Mouse (Mus musculus) intestine, postnatal 0 days (tissue): ENCODE data around the gene Slc29a3. TPM values are rescaled to one million over a fixed set of nuclear protein-coding genes. Genes with fewer than 3 reads are reported as not detected.

ENCODE experiments used
- ATAC-seq: fragments of 200-750 bp; cut with Nextera tagmentation; 2 replicates; pipeline ENCODE4 v1.8.0; 2017; ENCODE audit warnings: mild to moderate bottlenecking, moderate TSS enrichment, moderate library complexity
- H3K27ac ChIP-seq: fragments of 300-500 bp; sonication (generic); 2 replicates; pipeline ENCODE4 v1.5.1; 2014; ENCODE audit warnings: mild to moderate bottlenecking, low read depth, low read length, moderate library complexity
- H3K27me3 ChIP-seq: fragments of 300-500 bp; sonication (generic); replicated peaks from 2 replicates; pipeline ENCODE4 v1.6.1; 2014; ENCODE audit warnings: low read length, mixed read lengths; ENCODE audit not compliant: control insufficient read depth, insufficient read depth
- H3K36me3 ChIP-seq: fragments of 300-500 bp; sonication (generic); 2 replicates; pipeline ENCODE4 v1.6.1; 2014; ENCODE audit warnings: mild to moderate bottlenecking, moderate library complexity; ENCODE audit not compliant: control insufficient read depth, insufficient read depth
- H3K4me1 ChIP-seq: fragments of 300-500 bp; sonication (generic); replicated peaks from 2 replicates; pipeline ENCODE4 v1.6.1; 2014; ENCODE audit warnings: antibody characterized with exemption, low read length, mixed read lengths; ENCODE audit not compliant: control insufficient read depth, insufficient read depth
- H3K4me2 ChIP-seq: fragments of 300-500 bp; sonication (generic); replicated peaks from 2 replicates; pipeline ENCODE4 v1.6.1; 2014; ENCODE audit warnings: low read depth, mild to moderate bottlenecking, moderate library complexity
- H3K4me3 ChIP-seq: fragments of 300-500 bp; sonication (generic); 2 replicates; pipeline ENCODE4 v1.5.1; 2014; ENCODE audit warnings: low read depth, low read length
- H3K9ac ChIP-seq: fragments of 300-500 bp; sonication (generic); 2 replicates; pipeline ENCODE4 v1.6.1; 2014; ENCODE audit warnings: mild to moderate bottlenecking, low read depth, low read length
- H3K9me3 ChIP-seq: fragments of 300-500 bp; sonication (generic); 2 replicates; pipeline ENCODE4 v1.6.1; 2016; ENCODE audit warnings: mixed run types; ENCODE audit not compliant: control insufficient read depth
- CTCF ChIP-seq: sonication (generic); IDR thresholded peaks from 2 replicates; pipeline ENCODE4 v1.5.1; 2016; ENCODE audit warnings: low read depth, mild to moderate bottlenecking, control low read depth, antibody characterized with exemption, moderate library complexity
- WGBS: fragments of 180-500 bp; shearing (Covaris S2); extraction: QIAGEN DNeasy Blood & Tissue Kit; methylation state at CpG from one replicate; pipeline ENCODE4 v1.1.7; 2014; 5-methylcytosine and 5-hydroxymethylcytosine counted together
- polyA plus RNA-seq: library from polyadenylated mRNA; unstranded; fragments of >200 nt; fragmentation: Nextera tagmentation; extraction: Ambion mirVana; gene quantifications from 2 replicates; pipeline ENCODE4 v1.2.1, GENCODE M21; 2015

Slc29a3 gene
- 6.3 and 7.9 TPM in 2 replicates for polyA plus RNA-seq

- WGBS: 9% methylated on average over 40 of the region's 41 CpGs
- peak; percentile 94 for ATAC-seq
- Histone ChIP-seq H3K4me1 (no peaks in the 10 kb centered on the region), H3K27me3 (no peaks in the 10 kb centered on the region), H3K4me2 (peak within 1 kb of the TSS; percentile 88), H3K4me3 (peak within 1 kb of the TSS; percentile 57), H3K36me3 (peaks cover 9% of the 10 kb centered on the region; the same call in 1 of the 2 replicates), H3K9me3 (no peaks in the 10 kb centered on the region), H3K9ac (peak within 1 kb of the TSS; percentile 77), H3K27ac (peak within 1 kb of the TSS; percentile 31; the same call in 1 of the 2 replicates)
- peak; percentile 79 for TF ChIP-seq CTCF
These were observed at the start of gene Slc29a3 for GRCm38 (mm10) chr10:60752040-60753020. TSS of gene Slc29a3 (minus strand) at chr10:60752794.

DNA sequence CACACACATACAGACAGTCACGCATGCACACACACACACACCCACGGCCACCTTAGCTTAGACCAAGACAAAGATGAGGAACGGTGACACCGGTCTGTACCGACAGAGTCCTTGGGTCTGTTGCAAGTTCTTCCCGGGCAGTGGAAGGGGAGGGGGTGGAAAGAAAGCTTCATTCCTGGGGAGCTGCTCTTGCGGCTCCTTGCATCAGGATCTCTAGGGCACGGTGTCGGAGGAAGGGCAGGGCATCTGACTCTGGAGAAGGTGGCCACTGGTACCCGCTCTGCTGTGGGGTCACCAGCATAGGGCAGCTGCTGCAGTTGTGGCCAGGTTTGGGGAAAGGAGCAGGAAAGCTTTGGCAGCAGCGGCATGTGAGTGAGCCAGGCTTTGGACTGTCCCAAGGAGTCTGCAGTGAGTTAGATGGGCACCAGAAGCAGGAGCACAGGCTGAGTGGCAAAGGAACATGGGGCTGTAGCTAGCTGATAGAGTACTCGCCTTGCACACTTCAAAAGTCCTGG is 49.4 kb upstream of the Slc29a3 start:
- peaks cover 8% of the 10 kb centered on the region; the same call in 1 of the 2 replicates for H3K4me1 ChIP-seq

DNA sequence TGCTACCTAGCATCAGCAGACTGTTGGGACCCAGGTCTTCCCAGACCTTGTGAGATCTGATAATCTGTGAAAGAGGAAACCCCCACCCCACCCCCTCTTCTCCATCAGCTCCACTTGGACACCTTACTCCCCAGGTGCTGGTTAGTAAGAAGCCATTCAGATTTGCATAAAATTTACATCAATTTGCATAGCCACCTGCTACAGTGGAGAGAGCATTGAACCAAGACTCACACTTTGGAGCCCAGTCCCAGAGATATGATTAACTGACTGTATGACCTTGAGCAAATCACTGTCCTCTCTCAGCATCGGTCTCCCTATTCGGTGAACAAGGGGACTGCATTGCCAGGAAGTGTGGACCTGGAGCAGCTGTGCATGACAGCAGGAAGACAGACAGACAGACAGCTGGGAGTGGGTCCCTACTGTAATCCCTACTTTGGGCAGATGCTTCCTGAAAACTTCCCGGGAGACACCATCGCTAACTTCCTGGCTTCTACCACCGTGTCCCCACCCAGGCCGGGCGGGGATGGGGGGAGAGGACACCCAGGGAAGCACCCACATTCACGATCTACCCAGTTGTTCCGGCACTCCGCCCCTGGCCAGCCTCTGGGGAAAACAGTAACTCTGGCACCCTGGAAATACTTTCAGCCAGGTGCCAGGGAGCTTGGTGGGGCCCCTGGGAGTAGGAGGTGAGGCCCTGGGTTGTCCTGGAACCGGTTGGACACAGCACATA is 48.7 kb upstream of the Slc29a3 start:
- Histone ChIP-seq H3K4me2 (no peak overlapping the region), H3K27ac (no peak overlapping the region), H3K9ac (no peak overlapping the region), H3K9me3 (no peaks in the 10 kb centered on the region), H3K27me3 (no peaks in the 10 kb centered on the region), H3K4me1 (peaks cover 8% of the 10 kb centered on the region; the same call in 1 of the 2 replicates), H3K4me3 (no peak overlapping the region), H3K36me3 (no peaks in the 10 kb centered on the region)
- WGBS: 23% methylated on average over 11 of the region's 11 CpGs
- no peak for ATAC-seq
- TF ChIP-seq CTCF: no peak

More for the DNA sequence above, 49.4 kb upstream of the Slc29a3 start:
- Histone ChIP-seq H3K36me3 (no peaks in the 10 kb centered on the region), H3K9me3 (no peaks in the 10 kb centered on the region), H3K9ac (no peak overlapping the region), H3K27me3 (no peaks in the 10 kb centered on the region), H3K4me3 (no peak overlapping the region), H3K4me2 (no peak overlapping the region), H3K27ac (no peak overlapping the region)
- 70% methylated on average over 12 of the region's 12 CpGs for WGBS
- TF ChIP-seq CTCF: no peak
- ATAC-seq: no peak

- no peaks in the 10 kb centered on the region for H3K27me3 ChIP-seq
- H3K9me3 ChIP-seq: no peaks in the 10 kb centered on the region
- H3K4me3 ChIP-seq: no peak overlapping the region
- no peak overlapping the region for H3K27ac ChIP-seq
- no peak for TF ChIP-seq CTCF
- no peaks in the 10 kb centered on the region for H3K36me3 ChIP-seq
- no peak for ATAC-seq
- peaks cover 8% of the 10 kb centered on the region; the same call in 1 of the 2 replicates for H3K4me1 ChIP-seq
- H3K9ac ChIP-seq: no peak overlapping the region
- H3K4me2 ChIP-seq: no peak overlapping the region
- WGBS: 30% methylated on average over 19 of the region's 19 CpGs
These were observed 47.9 kb upstream of the Slc29a3 start for GRCm38 (mm10) chr10:60800295-60801167.

DNA sequence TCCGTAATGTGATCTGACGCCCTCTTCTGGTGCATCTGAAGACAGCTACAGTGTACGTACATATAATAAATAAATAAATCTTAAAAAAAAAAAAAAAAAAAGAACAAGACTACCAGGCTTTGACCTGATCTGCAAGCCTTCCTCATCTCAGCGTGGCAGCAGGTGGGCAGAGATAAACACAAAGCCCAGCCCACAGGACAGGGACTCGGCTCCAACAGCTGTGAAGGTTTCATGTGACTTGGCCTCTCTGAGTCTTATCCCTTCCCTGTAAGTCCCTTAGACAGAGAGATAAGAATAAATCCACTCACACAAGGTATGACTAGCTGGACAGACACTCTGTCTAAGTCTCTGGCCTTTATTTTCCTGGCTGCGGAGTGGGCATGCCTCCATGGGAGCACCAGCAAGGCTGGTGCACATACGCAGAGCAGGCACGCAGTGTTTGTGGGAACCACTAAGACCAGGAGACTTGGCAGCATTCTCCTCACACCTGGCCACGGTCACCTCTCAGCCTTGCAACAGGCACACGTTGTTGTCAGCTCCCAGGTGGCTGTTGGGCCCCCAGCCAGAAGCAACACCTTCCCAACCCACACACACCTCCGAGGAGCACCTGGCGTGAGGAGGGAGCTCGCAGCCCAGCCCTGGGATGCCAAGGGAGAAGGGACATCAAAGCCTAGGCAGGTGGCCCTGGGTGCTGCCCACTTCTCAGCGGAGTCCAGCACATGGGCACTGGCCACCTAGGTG is 45.3 kb upstream of the Slc29a3 start:
- 0 out of 2 replicates have a peak, but pooled peaks have one; percentile 3 for TF ChIP-seq CTCF
- Histone ChIP-seq H3K9ac (no peak overlapping the region), H3K4me3 (no peak overlapping the region), H3K4me2 (no peak overlapping the region), H3K27me3 (no peaks in the 10 kb centered on the region), H3K4me1 (peaks cover 12% of the 10 kb centered on the region; the same call in 1 of the 2 replicates), H3K9me3 (no peaks in the 10 kb centered on the region), H3K27ac (no peak overlapping the region), H3K36me3 (no peaks in the 10 kb centered on the region)
- 74% methylated on average over 14 of the region's 14 CpGs for WGBS
- no peak for ATAC-seq
